Mouse (Mus musculus) stomach, postnatal 0 days (tissue): ENCODE data around the gene Gorasp1.

Source experiments
- CTCF ChIP-seq: IDR thresholded peaks from 2 replicates; pipeline ENCODE4 v1.5.1; 2016; ENCODE audit warnings: antibody characterized with exemption, low read depth, mild to moderate bottlenecking, moderate library complexity
- EP300 ChIP-seq: optimal IDR thresholded peaks from 2 replicates; pipeline ENCODE3; 2016; ENCODE audit warnings: antibody characterized with exemption

- TF ChIP-seq CTCF (no peak), EP300 (no peak)
These were observed 50.0 kb downstream of the Gorasp1 start for GRCm38 (mm10) chr9:119887144-119887901.
